Mouse (Mus musculus) cerebellum, postnatal 36 days (tissue): ENCODE data around the gene Syn3.

Experiments
- DNase-seq, 2 experiments: peaks; one replicate each; pipeline ENCODE4 v3.0.0; 2021 to 2022; ENCODE audit warnings: mixed read lengths in 2 of 2

Syn3 gene

DNA sequence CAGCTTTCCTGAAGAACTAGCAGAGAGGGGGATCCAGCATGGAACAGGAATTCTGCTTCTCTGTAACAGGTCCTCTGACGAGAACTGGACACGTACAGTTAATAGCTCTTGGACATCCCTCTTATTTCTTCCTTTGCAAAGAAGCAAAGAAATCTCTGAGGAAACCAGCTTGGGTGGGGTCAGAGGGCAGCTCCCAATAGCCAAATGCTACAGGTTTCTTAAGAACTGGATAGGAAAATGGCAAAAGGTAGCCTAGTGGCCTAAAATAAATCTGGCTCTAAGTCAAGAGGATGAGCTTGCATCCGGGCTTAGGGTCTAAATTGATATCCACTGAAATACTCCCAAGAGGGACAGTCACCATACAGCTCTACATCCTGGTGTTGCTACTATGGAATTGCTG, 225.9 kb downstream of the Syn3 start:
- no peak for DNase-seq

DNA sequence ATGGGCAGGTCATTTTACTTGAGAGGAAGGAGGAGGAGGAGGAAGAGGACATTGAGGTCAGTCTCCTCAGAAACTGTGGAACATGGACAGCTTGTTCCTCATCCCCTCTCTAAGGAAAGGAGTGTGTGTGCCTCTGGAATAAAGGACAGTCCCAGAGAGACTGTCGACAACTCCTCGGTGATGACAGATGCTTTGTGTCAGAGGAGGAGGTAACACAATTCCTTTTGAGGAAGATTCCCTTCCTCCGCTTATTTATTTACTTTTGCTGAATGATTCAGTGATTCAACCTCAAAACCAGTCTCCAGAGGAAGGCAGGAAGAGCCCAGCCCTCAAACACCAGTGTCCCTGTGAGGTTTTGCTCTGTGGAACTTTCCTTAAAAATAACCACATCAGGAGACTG, 228.4 kb downstream of the Syn3 start:
- DNase-seq, result no peak

DNA sequence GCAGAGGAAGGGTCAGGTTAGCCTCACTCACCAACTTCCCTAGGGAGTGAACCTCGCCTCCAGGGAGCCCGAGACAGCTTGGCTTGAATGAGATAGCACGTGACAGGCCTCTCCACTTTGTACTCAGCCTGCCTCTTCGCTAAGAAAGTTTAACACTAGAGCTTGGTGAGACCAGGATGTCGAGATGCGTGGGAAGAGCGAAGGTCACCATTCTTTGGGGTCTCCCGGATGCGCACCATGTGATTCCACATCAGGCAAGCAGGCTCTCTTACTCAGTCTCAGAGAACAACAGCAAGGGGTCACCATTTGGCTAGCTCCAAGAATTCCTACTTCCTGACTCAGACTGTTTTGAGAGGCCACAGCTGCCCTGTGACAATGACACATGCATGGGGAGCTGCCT, 234.1 kb downstream of the Syn3 start:
- no peak for DNase-seq

DNA sequence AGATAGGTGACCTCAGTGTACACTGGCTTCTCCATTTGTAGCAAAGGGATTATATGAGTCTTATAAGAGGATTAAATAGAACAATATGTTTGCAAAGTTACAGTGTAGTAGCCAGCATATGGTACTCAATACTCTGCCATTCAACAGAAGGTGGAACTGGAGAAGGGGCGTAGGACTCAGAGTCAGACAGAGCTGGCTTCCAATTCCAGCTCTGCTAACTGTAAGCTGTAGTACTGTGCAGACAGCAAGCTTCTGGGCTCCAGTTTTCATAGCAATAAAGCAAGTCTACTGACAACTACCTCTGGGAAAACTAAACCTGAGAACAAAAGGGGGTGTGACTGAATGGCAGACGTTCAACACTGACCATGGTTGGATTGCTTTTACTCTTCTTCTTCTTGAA, 237.0 kb downstream of the Syn3 start:
- DNase-seq, result no peak

DNA sequence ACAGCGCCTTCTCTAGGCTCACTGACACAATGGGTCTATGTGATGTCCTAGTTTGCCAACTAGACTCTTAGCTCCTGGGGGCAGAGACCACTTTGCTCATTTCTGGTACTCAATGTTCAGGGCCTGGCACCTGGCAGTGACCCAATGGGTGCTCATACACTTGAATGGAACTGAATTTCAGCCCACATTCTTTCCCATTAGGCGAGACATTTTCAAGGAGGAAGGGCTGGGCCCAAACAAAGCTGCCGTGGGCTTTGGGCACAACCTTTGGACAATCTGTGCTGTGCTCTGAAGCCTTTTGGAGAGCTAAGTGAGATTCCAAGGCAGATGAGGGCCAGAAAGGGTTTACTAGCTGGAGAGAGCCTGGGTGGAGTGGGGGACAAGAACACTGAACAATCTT, 239.7 kb downstream of the Syn3 start:
- DNase-seq, result no peak

DNA sequence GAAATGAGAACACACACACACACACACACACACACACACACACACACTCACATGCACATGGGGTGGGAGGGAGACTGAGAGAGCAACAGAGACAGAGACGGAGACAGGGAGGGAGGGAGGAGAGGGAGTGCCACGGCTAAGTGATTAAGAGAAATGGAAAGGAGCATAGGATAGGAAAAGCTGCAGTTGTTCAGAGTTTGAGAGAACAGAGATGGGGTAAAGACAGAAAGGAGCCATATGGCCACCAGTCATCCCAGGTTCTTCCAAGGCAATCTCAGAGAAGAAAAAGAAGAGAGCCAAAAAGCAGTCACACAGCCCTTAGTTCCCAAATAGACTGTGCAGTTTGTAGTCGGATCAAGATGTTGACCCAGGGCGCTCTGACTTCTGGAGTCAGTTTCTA, 240.7 kb downstream of the Syn3 start:
- no peak for DNase-seq

DNA sequence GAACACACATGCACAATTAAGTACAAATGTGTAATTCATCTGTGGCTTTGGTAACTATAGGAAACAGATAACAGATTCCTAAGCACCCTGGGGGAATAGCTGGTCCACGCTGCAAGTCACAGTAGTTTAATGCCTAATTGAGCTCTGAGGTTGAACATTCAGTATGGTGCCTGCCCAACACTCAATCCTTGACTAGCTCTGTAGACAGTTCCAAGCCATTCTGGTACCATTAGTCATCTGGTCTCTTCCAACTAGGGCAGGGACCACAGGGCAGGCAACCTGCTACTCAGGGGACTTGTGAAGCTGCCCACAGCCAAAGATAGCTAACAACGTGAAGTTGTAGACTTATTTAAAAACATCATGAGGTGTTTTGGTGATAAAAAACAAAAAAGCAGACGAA, 241.7 kb downstream of the Syn3 start:
- no peak for DNase-seq

DNA sequence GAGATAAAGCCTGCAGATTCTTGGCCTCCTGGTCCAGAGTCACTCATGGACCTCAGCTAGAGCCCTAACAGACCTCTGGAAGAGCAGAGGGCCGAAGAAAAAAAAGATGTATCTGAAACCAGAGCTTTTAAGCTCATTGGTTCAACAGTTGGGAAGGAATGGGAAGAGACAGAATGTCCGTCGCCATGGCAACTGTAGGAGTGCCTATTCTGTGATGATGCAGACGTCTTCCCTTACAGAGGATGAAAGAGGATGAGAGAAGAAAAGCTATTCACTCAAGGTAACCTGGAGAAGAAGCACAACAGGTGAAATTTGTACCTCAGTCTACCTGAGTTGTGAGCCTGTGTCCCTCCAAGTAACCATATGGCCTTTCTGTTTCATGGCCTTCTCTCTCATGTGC, 242.5 kb downstream of the Syn3 start:
- DNase-seq, result no peak

DNA sequence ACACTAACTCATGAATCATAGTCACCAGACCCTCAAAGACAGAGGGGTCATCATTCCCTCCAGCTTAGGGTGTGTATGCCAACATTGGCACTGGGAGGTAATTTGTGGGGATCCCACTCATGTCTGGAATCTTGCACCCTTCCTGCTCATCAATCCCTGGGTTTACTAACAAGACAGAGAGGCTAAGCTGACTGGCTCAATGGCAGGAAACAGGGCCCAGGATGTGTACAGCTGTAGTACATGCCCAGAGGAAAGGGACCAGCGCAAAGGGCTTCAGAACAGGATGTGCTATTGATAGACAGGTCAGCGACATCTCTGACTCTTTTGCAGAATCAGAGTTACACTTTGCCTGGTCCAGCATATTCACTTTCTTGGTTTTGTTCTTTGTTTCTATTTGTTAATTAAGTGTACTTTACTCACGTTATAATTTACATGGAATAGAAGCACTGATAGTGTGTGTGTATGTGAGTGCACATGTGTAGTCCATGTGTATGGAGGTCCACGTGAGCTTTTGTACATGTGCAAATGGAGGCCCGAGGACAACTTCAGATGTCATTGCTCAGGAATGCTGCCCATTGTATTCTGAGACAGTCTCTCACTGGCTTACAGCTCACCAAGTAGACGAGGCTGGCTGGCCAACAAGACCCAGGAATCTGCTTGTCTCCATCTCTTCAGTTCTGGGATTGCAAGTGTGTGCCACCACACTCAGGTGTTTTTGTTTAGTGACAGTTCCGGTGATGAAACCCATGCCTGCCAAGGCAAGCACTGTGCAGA, 248.4 kb downstream of the Syn3 start:
- DNase-seq, result no peak

DNA sequence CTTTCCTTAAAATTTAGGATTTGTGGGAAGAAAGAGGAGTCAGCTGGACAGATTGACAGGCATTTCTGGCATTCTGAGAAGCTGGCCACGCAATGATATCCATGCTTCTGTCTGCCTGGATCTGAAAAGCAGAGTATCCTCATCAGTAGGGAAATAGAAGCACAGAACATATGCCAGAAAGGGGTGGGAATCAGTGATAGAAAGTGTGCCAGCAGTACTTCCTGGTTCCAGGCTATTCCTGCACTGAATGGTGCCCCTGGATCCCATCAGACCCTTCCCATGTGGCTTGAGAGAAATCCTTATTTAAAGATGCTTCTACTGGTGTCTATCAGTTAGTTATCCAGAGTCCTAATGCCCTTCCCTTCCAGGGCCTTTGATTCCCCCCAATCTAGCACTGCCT, 249.4 kb downstream of the Syn3 start:
- no peak for DNase-seq

DNA sequence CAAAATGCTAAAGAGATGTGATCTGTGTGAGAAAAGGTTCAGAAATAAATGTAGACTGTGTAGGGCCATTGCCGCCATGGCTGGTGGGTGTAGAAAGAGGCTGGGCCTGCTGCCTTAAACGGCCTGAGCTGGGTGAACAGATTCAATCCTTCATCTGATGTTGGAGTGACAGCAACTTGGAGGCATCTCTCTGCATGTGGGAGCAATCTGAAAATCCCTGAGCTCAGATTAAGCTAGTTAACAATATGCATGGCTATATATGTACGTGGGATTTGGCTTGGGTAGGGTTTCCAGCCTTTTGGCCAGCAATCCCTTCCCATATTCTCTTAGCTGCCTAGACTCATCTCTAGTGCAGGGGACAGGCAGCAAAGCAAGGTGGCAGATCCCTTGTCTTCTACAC, 249.9 kb downstream of the Syn3 start:
- DNase-seq, result no peak

DNA sequence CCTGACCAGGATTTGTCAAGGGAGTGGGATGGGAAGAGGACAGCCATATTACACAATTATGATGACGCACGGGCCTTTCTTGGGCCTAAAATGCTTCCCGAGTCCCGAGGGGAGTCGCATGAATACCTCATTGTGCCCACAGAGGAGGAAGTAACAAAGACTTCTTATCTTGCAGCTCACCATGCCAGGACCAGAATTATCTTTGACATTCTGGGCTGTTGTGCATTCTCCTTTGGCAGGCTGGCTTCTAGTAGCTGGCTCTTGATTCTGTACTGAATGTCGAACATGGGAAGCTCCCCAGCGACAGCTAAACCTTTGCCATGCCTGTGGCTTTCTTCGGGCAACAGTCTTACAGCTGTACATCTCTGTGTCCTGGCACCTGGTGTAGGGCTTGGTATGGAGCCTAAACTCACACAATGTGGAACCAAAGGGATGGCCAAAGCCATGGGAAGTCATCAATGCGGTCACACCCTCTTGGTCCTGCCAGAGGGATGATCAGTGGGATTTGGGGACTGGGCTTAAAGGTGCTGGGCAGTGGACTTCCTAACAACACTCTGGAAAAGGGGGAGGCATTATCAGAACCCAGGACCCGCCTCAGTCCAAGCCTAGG, 250.5 kb downstream of the Syn3 start:
- no peak for DNase-seq

DNA sequence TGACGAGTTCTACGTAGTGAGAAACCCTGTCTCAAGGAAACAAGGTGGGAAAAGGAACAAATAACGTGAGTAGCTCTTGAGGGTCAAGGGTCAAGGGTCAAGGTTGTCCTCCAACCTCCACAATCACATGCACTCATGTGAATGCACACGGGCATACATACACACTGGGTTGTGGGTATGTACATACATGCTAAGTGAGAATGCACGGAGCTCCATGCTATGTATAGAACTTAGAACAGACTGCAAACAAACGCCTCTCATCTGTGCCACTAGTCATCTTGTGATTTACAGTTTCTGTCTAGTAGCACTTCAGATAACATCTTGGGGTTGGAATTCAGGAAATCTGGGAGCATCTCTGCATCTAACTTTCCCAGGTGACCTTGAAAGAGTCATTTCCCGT, 253.3 kb downstream of the Syn3 start:
- DNase-seq, result no peak

DNA sequence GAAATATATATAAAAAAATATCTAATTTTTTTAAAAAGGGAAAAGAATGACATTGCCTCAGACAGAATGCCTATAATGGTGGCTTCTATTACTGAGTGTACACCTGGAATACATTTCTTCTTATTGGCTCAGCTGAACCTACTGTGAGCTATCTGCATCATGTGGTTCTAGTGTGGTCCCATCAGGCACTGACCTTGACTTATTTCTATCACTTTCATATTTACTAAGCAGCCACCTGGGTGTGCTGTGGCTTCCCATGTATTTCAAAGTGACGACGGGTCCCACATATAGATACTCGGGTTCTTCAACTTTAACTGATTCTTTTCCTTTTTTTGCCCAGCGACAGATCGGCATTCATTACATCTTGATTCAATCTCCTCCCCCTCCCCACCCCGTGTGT, 255.2 kb downstream of the Syn3 start:
- no peak for DNase-seq

DNA sequence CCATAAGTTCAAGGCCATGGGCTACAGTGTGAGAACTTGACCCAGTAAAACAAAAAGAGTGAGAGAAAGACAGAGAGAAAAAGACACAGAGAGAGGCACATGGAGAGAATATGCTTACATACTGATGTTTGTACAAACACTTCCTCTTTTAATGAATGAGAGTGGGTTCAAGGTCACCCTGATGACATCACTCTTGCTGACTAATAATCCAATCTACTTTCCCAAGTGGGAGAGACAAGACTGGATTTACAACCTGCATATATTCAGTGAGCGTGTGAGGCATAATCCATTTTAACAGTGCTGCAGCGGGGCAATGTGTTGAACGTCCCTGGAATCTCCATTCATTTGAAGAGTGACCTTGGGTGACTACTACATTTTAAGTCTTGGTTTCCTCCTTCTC, 256.0 kb downstream of the Syn3 start:
- no peak for DNase-seq

DNA sequence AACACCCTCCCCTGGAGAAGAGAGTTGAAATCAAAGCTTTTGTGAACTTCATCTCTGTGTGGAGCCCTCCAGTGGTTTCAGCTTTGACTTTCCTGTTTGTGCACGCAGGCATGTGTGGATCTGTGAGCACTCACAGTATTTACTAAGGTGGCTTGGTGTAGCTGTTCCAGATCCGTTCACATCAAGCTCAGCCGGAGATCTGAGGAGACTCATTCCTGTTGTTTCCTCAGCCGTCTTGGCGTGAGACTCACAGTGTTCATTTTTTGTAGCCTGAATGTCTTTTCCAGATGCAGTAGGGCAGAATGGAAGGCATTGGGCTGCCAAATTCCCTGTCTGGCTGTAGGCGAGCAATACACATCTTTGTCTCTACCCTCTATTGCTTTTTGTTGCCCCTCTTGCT, 268.7 kb downstream of the Syn3 start:
- no peak for DNase-seq

DNA sequence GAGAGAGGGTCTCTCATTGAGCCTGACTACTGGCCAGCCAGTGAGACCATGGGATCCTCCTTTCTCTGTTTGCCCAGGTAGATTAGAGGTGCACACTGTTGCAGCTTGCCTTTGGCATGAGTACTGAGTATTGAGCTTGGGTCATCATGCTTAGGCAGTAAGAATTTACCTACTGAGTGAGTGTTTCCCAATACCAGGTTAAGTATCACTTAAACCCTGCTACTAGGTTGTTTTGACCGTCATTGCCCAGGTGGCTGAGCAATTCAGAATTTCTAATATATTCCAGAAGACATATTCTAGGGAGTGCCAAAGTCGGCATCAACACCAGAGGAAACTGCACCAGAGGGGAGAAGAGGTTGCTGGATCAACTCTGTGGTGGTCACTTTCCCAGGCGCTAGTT, 273.2 kb downstream of the Syn3 start:
- no peak for DNase-seq

DNA sequence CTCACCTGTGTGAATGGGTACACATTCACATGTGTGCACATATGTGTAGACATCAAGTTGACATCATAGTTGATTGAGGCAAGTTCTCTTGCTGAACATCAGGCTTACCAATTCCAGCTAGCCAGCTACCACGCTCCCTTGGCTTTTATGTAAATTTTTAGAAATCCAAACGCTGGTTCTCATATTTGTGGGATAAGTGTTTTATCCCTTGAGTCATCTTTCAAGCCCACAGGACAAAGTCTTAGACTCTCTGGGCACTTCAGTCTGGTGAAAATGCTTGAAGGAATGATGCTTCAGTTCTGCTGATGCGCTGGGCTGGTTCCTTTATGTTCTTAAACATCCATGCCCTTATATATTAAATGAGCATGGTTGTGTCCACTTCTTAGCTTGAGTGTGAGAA, 279.7 kb downstream of the Syn3 start:
- no peak for DNase-seq

DNA sequence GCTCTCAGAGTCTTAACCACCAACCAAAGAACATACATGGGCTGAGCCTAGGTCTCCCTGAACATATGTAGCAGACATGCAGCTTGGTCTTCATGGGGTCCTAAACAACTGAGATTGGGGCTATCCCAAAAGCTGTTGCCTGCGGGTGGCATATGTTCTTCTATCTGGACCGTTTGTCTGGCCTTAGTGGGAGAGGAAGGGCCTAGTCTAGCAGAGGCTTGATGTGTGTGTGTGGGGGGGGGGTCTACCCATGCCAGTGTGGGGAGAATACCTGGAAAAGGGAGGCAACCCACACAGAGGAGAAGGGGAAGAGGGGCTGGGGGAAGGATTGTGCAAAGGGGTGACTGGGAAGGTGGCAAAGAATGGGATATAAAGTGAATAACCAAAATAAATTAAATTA, 281.9 kb downstream of the Syn3 start:
- no peak for DNase-seq

DNA sequence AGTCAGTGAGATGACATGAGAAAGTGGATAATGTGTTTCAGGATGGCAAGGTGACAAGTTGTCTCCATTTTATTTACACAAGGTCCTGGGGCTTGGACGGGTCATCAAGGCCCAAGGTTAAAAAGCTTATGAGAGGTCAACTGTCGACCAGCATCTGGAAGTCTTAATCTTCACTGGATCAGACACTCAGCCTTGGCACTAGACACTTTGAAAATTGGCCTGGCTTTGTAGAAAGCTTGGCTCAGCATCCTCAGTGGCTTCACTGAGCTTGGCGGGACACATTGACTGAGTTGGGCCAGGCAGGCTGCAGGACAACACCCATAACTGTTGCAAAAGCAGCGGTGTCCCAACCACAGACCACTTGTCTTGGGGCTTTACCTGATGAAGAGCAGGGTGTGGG, 286.6 kb downstream of the Syn3 start:
- no peak for DNase-seq

DNA sequence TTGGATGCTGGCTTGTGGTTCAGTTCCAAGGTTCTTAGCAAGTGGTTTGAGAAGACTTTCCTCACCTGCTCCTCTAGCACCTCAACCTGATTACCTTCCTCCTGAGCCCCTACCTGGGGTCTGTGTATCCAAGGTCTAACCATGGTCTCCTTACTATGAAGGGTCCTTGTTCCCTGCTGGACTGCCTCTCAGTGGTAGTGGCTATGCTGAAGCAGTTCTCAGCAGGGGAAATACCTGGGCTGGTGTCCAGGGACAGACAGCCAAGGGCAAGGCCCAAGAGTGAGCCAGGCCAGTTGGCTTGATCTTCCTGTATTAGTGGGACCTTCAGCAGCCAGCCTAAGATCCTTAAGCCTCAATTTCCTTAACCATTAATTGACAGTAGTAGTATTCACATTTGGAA, 294.8 kb downstream of the Syn3 start:
- DNase-seq, result peak; percentile 46 to 47

DNA sequence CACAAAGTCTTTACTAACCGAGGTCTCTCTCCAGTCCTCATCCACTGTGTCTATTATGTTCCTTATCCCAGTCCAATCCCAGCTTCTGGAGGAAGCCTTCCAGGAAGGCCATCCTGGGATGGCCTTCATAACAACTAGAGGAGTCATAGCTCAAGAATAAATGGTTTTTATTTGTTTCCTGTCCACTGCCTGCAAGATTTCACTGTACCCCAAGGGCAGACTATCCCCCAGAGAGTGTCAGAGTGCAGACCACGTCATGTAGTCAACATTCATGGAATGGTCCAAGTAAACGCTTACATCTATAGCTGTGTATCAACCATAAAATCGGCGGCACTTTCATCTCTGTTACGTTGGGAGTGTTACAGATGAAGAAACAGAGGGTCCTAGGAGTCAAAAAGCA, 295.5 kb downstream of the Syn3 start:
- no peak for DNase-seq

DNA sequence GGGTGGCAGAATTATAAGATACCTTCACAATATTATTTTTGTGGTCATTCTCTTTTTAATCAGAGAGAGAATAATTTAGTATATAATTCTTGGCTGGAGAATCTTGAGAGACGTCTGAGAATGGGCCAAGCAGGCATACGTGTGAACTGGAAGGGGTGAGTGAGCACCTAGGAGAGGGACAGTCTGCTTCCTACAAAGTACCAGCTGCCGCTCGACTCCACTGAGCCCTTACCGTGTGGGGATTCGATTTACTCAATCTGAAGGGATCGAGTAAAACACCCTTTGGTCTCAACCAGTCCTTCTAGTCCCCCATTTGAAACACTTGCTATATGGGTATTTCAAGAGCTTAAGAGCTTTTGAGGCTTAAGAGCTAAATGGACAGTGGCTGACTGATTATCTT, 296.9 kb downstream of the Syn3 start:
- no peak for DNase-seq

DNA sequence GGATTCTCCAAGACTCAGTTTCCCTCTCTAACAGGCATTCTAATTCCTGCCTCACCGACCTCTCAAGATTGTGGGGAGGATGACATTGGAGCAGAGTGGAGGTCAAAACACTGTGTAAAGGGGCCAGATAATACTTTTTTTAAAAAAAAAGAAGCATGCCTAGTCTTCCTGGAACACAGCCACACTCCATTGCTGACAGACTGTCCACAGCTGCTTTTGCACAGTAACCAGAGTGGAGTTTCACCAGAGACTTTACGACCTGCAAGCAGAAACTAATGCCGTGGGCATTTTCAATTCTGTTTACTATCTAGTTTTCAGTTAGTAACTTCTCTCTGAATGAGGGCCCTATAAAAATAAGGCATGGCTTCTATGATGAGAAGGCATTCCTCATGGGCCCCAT, 297.7 kb downstream of the Syn3 start:
- DNase-seq, result no peak

DNA sequence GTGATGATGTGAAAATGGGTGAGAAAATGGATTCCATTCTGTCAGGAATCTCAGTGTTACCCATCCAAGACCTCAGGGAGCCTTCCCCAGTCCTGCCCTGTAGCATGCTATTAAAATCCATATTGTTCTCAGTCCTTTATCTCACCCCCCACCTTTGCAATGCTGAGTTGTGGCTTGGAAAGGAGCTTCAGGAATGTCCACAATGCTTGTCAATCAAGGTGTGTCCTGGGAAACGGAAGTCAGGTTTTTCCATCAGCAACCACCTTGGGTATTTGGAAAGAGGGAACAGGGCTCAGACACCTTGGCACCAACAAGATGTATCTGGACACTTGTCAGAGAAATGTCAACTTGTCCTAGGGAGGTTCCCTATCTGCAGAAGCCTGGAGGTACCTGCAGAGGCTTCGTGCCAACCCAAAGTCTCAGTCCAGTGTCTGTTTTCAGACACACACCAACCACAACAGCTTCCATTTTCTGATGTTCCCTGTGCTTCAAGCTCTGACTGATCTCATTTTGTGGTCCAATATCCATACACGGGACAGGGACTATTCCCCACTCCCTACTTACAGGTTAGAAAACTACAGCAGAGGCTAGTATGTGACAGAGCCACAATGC, 302.2 kb downstream of the Syn3 start:
- DNase-seq, result no peak
